Mouse (Mus musculus) kidney, postnatal 36 days (tissue): ENCODE data around the gene Mfsd7a.
A peak's percentile ranks its signal among the peaks of the same experiment; 100 is the strongest.
"Not testable (repeated sequence)": the region's sequence is repeated elsewhere in the genome, so short reads cannot be mapped to it uniquely, and the experiment has no call there.

Source experiments
- DNase-seq, 2 experiments: peaks; one replicate each; pipeline ENCODE4 v3.0.0; 2021 to 2022; ENCODE audit warnings: mixed read lengths in 2 of 2

Gene Mfsd7a

DNA sequence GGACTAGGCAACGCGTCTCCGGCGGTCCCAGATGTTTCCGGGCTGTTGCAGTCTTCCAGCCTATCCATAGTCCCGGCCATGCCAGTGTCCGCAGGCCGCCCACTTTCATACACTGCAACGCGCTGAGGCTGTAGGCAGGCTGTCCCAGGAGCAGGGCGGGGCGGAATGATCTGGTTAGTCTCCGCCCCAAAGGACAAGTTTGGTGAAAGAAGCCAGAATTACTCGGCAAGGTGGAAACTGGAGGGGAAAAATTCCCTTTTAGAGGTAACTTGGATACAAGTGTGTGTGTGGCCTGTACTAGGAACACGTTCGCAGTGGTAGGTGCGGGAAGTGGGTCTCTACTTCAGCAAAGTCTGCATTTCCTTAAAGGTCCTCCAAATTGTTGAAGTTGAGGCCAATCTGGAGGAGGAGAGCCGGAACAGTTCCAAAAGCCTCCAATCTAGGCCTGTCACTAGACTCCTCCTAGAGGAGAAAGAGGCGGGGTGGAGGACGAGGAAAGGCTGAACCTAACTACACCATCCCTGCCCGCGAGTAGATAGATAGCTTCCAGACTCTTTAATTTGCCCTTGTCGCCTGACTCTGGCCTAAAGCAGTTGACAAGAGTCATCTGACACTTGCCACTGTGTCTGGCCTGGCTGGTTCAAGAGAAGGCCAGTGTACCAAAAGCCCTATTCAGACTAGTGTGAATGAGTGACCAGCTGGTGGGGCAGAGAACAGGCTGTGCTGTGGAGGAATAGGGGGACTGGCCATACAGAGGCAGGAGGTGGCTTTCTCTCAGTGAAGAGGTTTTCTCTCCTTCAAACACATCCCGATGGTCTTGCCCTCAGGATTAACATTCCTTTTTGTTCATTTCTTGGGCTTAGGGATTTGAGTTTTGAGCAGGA is at the start of gene Mfsd7a:
Mfsd7a (minus strand) TSS at position 107 of the 884 bp plus-strand sequence.
- peak; percentile 90 for DNase-seq

DNA sequence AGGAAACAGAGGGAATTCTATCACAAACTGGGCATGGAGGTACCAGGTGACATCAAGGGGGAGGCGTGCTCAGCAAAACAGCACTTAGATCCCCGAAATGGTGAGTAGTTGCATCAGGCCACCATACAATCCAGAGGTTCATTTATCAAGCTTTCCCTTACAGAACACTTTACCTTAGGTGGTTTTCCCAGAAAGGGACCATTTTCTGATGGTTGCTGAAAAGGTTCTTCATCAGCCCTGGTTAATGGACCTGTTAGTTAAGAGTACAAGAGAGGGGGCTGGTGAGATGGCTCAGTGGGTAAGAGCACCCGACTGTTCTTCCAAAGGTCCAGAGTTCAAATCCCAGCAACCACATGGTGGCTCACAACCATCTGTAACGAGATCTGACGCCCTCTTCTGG is 37.5 kb upstream of the Mfsd7a start:
- not testable (repeated sequence) for DNase-seq

DNA sequence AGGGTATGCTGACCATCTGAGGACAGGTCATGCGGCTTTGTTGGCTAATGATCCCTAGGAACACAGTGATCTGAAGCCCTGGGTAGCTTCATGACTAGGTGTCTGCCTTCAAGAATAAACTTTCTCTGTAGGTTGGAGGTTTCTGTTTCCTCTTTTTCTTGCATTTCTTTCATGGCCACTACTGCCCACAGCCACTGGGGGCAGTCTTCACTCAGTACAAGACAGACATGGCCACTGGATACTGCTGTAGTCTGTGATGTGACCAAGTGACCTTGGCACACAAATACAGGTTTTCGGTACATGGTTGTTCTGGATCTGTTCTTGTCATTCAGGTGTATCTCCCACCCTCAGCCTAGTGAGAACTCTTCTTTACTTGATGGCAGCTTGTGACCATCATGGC is 36.5 kb upstream of the Mfsd7a start:
- peak; percentile 15 to 63 for DNase-seq

DNA sequence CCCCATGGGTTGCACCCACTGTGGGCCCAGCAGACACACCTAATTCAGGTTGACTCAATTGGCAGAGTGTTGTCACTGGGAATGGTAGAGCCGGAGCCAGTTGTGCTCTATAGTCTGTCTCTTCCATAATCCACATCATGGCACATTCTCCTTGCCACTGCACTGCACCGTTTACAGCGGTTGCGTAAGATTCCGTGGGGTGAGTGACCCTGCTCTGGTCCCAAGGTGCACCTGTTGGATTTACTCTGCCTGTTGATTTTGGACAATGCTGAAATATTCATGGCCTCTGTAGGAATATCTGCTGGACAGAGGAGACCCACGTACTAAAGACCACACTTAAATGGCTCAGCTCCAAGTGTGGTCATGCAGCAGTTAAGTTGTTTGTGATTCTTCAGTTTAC is 34.3 kb upstream of the Mfsd7a start:
- DNase-seq: no peak

DNA sequence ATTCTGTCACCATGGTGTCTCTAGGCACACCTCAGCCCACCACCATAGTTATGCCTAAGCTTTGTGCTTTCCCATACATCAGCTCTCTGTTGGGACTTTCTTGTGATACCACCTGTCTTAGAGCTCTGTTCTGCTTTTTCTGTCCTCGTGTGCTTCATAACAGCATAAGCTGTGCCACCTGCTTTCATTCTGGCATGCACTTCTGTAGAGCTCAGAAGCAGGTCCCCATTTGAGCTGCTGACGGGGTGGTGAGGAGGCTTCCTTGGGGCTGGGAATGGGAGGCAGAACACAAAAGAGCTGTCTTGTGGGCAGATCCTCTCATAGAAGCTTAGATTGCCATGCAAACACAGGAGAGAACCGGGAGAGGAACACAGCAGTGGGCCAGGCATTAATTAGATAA is 27.3 kb upstream of the Mfsd7a start:
- no peak for DNase-seq

DNA sequence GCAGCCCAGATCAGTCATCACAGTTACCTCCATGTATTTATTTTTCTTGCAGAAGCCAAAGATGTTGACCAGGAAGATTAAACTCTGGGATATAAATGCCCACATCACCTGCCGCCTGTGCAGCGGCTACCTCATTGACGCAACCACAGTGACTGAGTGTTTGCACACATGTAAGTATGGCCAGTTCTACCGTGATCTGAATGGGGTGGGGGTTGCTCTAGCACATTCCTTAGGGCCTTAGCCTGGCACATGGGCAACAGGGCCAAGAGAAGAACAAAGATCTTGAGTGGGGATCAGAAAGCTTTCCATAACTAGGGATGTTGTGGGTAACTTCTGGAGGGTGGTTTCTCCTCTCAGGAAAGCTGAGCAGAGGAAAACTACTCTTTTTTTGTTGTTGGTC is 25.0 kb upstream of the Mfsd7a start:
- DNase-seq: no peak

DNA sequence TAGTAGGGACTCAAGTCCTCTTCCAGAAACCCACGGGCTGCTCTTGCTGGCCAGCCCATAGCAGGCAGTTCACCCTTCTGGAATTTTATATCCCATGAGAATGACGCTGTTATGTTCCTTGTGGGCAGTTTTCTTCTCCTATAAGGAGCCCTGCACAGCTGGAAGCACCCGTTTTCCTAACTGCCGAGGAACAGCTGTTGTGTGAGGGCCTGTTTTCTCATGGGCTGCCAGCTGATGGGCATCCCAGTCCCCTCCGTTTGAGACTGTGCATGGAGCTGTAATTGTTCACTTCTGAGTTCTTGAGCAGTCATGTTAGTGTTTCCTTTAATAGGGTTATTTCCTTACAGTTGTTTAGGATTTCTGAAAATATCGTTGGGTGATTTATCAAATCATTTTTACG is 20.9 kb upstream of the Mfsd7a start:
- no peak for DNase-seq

- DNase-seq: no peak
These were observed 18.0 kb upstream of the Mfsd7a start for GRCm38 (mm10) chr5:108466647-108467046.

GRCm38 (mm10) chr5:108465131-108465891 is 16.6 kb upstream of the Mfsd7a start:
- no peak for DNase-seq

DNA sequence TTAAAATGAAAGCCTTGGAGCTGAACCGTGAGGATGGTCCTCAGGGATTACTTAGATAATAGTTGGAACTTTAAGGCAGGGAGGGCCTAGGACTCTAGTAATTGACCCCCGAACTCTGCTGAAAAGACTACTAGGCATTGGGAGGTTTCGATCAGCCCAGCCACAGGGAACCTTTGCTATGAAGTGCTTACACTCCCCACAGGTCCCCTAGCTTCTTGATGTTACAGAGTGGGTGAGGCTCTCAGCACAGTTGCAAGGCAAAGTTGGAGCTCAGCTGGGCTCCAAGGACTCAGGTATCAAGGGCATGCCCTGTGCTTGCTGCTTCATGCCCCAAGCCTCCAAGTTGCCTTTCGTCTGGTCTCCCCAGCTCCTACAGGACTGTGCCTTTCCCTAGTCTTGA is 13.8 kb upstream of the Mfsd7a start:
- no peak for DNase-seq

- peak; percentile 99 for DNase-seq
These were observed 12.7 kb upstream of the Mfsd7a start, which contains the start of gene Pcgf3 for GRCm38 (mm10) chr5:108461082-108462065. Gene Pcgf3, plus strand, starts transcription at chr5:108461232.

GRCm38 (mm10) chr5:108460461-108460860 is 11.8 kb upstream of the Mfsd7a start:
- DNase-seq: no peak

GRCm38 (mm10) chr5:108458706-108459105 is 10.0 kb upstream of the Mfsd7a start:
- DNase-seq: no peak

DNA sequence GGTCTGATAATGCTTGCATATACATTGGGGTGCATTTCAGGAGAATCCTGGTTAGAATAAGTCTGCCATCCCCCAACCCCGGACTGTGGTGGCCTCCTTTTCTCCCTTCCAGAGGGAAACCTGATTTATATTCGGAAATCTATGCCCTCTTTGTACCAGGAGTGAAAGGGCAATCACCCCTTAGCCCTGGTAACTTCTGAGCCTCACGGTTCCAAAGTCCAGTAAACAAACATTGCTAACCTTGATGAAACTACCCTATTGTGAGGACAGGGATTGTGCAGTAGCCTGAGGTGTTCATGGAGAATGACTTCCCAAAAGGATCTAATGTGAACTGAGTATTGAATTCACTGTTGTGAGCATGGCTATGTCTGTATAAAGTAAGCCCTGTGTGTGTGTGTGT is 5.4 kb upstream of the Mfsd7a start:
- peak; percentile 45 to 65 for DNase-seq

DNA sequence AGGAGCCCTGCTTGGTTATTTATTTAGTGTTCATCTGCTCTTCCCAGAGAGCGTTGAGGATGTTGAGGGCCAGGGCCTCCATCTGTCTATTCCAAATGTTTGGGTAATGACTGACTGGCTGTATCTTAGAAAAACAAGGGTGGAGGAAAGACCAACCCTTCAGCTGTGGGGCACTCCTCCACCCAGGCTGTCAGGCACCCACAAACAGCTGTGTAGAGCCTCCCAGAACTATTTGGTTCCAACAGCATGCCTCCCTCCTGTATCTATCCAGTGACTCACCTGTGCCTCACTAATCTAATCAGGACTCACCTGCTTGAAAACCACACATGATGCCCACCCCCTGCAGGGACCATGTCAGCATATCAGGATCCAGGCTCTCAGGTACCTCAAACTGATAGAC is 3.7 kb upstream of the Mfsd7a start:
- no peak for DNase-seq

DNA sequence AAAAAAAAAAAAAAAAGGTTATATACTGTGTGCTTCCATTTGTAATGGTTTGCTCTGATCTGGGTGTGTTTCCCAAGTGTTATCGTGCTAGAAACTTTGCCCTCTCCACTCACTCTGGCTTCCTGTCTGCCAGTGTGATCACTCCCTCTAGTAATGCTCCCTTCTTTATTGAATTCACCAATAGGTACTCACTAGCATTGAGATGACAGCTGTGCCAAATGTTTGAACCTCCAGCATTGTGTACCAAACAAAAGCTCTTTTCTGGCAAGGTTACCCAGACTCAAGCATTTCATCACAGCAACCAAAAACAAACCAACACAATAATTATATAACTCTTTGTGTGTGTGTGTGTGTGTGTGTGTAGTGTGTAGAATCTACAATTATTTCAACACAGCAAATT is 2.9 kb upstream of the Mfsd7a start:
- no peak for DNase-seq

DNA sequence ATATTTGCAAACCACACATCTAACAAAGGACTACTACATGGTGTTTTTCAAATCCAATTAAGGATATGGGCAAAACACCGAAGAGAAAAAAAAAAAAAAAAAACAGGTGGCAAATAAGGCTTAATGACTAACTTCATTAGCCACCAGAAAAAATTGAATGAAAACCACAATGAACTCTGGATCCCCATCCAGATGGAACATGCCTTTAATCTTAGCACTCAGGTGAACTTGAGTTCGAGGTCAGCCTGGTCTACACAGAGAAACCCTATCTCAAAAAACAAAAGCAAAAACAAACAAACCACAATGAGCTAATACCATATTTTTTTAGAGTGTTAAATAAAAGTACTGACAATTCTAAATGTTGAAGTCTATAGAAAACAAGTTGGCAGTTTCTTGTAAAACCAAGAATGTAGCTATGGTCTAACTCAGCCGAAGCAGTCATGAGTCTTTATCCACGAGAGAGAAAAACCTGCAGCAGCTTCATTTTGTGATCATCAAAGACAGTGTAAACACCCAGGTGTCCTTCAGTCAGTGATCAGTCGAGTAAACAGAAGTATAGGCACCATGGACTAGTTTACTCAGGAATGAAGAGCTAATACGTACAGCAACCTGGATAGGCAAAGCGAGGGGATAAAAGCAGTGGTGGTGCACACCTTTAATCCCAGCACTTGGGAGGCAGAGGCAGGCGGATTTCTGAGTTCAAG is 2.3 kb upstream of the Mfsd7a start:
- DNase-seq: peak; percentile 28 to 36

GRCm38 (mm10) chr5:108447857-108448256 is 834 bp downstream of the Mfsd7a start:
- DNase-seq: no peak

- DNase-seq: no peak
These were observed 1.7 kb downstream of the Mfsd7a start for GRCm38 (mm10) chr5:108446973-108447372.

DNA sequence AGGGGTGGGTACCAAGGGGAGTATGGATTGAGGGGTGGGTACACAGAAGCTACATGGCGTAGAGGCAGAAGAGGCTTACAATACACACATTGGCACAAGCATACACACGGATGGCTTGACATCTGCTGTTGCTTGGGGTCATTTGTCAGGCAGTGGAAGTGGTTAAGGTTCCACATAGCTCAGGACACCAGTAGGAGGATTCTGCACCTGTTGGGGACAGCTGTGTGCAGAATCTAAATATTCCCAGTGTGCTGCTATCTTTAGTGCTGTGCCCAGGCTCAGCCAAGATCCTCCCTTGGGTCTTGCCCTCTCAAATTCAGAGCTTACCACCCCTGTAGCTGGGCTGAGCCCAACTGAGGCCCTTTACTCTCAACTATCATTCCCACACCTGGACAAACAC is 12.6 kb downstream of the Mfsd7a start:
- DNase-seq: no peak

- peak; percentile 95 to 97 for DNase-seq
These were observed 14.7 kb downstream of the Mfsd7a start, which contains the start of gene Atp5k for GRCm38 (mm10) chr5:108433804-108434587. Gene Atp5k, minus strand, starts transcription at chr5:108434448.
